Mouse (Mus musculus) ES-Bruce4 (cell line): ENCODE measurements at regions not wholly inside any gene's neighbourhood (a gene's known extent, or its start where the extent isn't known, plus 50 kb on each side); places are given as distances from the start of the nearest gene placed in this dataset.

Source experiments
- CTCF ChIP-seq: IDR thresholded peaks from one replicate; pipeline ENCODE4 v1.8.1; 2011; ENCODE audit warnings: low read depth, low read length
- EP300 ChIP-seq: IDR thresholded peaks from 2 replicates; pipeline ENCODE4 v1.6.1; 2011; ENCODE audit warnings: low read depth, low read length; ENCODE audit not compliant: insufficient read depth
- POLR2A ChIP-seq: IDR thresholded peaks from one replicate; pipeline ENCODE4 v1.8.1; 2011; ENCODE audit warnings: low read length; ENCODE audit not compliant: insufficient read depth

DNA sequence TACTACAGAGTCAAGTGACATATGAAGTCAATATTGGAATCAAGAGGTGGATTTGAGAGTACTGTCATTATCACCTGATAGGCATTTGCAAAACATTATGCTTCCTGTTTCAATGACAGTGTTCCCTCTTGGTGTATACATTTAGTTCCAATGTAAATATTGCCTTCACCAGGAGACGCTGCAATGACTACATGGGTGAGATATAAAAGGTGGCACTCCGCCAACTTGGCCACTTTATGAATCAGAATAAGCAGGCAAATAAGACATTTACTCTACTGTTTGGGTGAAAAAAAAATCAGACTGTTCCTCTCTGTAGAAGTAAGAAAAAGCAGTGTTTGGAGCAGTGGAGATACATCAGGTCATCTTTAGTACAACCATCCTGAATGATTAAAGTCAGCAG is 215.9 kb downstream of the Pros1 start:
- TF ChIP-seq CTCF (no peak), EP300 (no peak), POLR2A (no peak)
